In the genomic region with DNA sequence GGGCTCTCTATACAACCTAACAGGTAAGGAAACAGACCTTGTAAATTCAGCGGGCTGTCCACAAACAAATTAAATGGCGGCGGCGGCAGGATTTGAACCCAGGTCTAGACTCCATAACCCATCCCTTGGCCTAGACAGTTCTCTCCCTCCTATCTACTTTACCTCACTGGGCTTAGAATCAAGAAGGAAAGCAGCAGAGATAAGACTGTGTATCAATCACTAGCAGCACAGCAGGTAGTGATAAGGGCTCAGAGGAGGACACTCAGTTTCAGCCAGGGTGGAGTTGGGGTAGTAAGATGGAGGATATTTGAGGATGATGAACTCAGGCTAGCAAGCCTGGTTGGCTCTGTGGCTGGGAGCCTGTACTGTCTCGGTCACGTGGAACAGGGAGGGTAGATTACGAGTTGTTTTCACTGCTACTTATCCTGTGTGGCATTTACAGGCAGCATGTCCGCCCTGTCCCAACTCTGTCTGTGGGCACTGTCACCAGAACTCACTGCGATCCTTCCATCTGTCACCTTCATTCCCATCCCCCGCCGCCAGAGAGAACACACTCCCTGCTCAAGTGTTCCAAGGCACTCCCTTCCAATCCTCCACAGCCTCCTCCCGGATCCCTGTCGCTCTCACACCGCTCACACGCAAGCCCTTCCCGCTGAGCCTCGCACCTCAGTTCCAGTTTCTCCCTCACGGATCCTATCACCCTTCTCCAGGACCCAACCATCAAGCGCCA, we compare ENCODE assay signal across 22 mouse cellular contexts. TPM values are rescaled to one million over a fixed set of nuclear protein-coding genes. Genes with fewer than 3 reads are reported as not detected.
DNase-seq lines count a peak whose midpoint lies in the region; ATAC-seq and TF ChIP-seq lines count a peak whose summit lies in the region.
"Had no signal": no experiment of that assay in that cellular context is flagged by ENCODE, and none has a peak within 500 bp of the region (broad histone marks: within the 10 kb centered on the region; RNA-seq: fewer than 3 reads in every experiment).

No protein-coding gene starts in this region.

- intact Hi-C loops in heart, postnatal 14 days (cut with DNase I) = no loop called here

- WGBS in heart, embryonic 11.5 days (ENCODE audit: insufficient replicate concordance) = 38% methylated on average over 19 of the region's 19 CpGs
- 69% methylated on average over 19 of the region's 19 CpGs for WGBS in liver, embryonic 13.5 days (ENCODE audit: insufficient replicate concordance)

- no peak for TF ChIP-seq EP300 in ES-Bruce4 (IDR thresholded peaks at IDR 0.05; ENCODE audit: insufficient read depth, low read depth, low read length)

- no peak for TF ChIP-seq CTCF in layer of hippocampus, adult 2 months (conservative IDR thresholded peaks at IDR 0.05)
- TF ChIP-seq CTCF in ES-Bruce4 (IDR thresholded peaks at IDR 0.05; ENCODE audit: low read depth, low read length) = no peak

- no peak overlapping the region for H3K4me3 ChIP-seq in heart, embryonic 11.5 days (ENCODE audit: low read depth, low read length)
- no peak overlapping the region for H3K4me3 ChIP-seq in layer of hippocampus, adult 2 months
- H3K4me3 ChIP-seq in ES-Bruce4 (ENCODE audit: low read depth, low read length) = peak overlapping the region; percentile 11; the same call in 1 of the 2 replicates
- no peak overlapping the region for H3K4me3 ChIP-seq in liver, embryonic 13.5 days (replicated peaks)
- H3K4me3 ChIP-seq: embryonic facial prominence, embryonic 15.5 days; liver, embryonic 15.5 days; neural tube, embryonic 12.5 days had no signal

- no peak overlapping the region; the same call in 1 of the 2 replicates for H3K27ac ChIP-seq in heart, embryonic 11.5 days (ENCODE audit: low read depth, low read length)
- H3K27ac ChIP-seq in layer of hippocampus, adult 2 months = no peak overlapping the region
- H3K27ac ChIP-seq in ES-Bruce4 (ENCODE audit: insufficient read depth, low read length) = no peak overlapping the region
- H3K27ac ChIP-seq in liver, embryonic 13.5 days = no peak overlapping the region
- H3K27ac ChIP-seq: embryonic facial prominence, embryonic 15.5 days; kidney, postnatal 0 days; liver, embryonic 15.5 days; neural tube, embryonic 12.5 days had no signal

- ATAC-seq in heart, embryonic 11.5 days (replicated peaks; ENCODE audit: insufficient number of reproducible peaks, low FRiP score, low TSS enrichment) = no peak
- peak; percentile 45; the same call in 1 of the 2 replicates for ATAC-seq in liver, embryonic 13.5 days (ENCODE audit: low read depth)
- ATAC-seq: activated CD4-positive, CD25-positive, alpha-beta regulatory T cell, adult 4 months had no signal

- H3K36me3 ChIP-seq in heart, embryonic 11.5 days (ENCODE audit: control insufficient read depth, insufficient read depth, low read length) = peaks cover 3% of the 10 kb centered on the region; the same call in 1 of the 2 replicates
- H3K36me3 ChIP-seq in ES-Bruce4 (ENCODE audit: control insufficient read depth, insufficient read depth, low read length, poor library complexity, severe bottlenecking) = no peaks in the 10 kb centered on the region
- H3K36me3 ChIP-seq in liver, embryonic 13.5 days = peaks cover 14% of the 10 kb centered on the region
- H3K36me3 ChIP-seq: liver, embryonic 15.5 days had no signal

- H3K9ac ChIP-seq in heart, embryonic 11.5 days (ENCODE audit: low read depth, low read length) = no peak overlapping the region
- no peak overlapping the region for H3K9ac ChIP-seq in ES-Bruce4 (ENCODE audit: low read depth, poor library complexity, severe bottlenecking)
- no peak overlapping the region for H3K9ac ChIP-seq in liver, embryonic 13.5 days
- H3K9ac ChIP-seq: embryonic facial prominence, embryonic 15.5 days; liver, embryonic 15.5 days; neural tube, embryonic 12.5 days had no signal

- H3K27me3 ChIP-seq in heart, embryonic 11.5 days (ENCODE audit: control insufficient read depth, insufficient read depth, low read length) = no peaks in the 10 kb centered on the region
- no peaks in the 10 kb centered on the region for H3K27me3 ChIP-seq in ES-Bruce4 (ENCODE audit: control insufficient read depth, insufficient read depth, low read length, poor library complexity, severe bottlenecking)
- no peaks in the 10 kb centered on the region for H3K27me3 ChIP-seq in liver, embryonic 13.5 days
- H3K27me3 ChIP-seq: embryonic facial prominence, embryonic 15.5 days; liver, embryonic 15.5 days; neural tube, embryonic 12.5 days had no signal

- H3K4me1 ChIP-seq in heart, embryonic 11.5 days (ENCODE audit: control insufficient read depth, insufficient read depth, low read length) = peaks cover 5% of the 10 kb centered on the region; the same call in 1 of the 2 replicates
- peaks cover 10% of the 10 kb centered on the region for H3K4me1 ChIP-seq in ES-Bruce4 (ENCODE audit: control insufficient read depth, insufficient read depth, low read length)
- peaks cover 15% of the 10 kb centered on the region for H3K4me1 ChIP-seq in liver, embryonic 13.5 days (replicated peaks)

- no peak for DNase-seq in heart, postnatal 14 days
- DNase-seq in layer of hippocampus, adult 2 months (ENCODE audit: low spot score in 2 of 2) = peak; percentile 49 to 57
- no peak for DNase-seq in layer of hippocampus, adult 9-11 months
- no peak for DNase-seq in liver, embryonic 13.5 days
- no peak for DNase-seq in embryo, embryonic 9.5 days (ENCODE audit: extremely low spot score)
- DNase-seq: adrenal gland, postnatal 10 days; B cell, adult 2 months; heart, postnatal 4 days; kidney, adult 18-20 months; lung, postnatal 36 days; right cerebral cortex, postnatal 4 days; thymus, adult 2 months had no signal

- no peak for TF ChIP-seq POLR2A in ES-Bruce4 (IDR thresholded peaks at IDR 0.05; ENCODE audit: insufficient read depth, low read length)

- no peaks in the 10 kb centered on the region for H3K9me3 ChIP-seq in heart, embryonic 11.5 days (replicated peaks; ENCODE audit: control insufficient read depth, low read length)
- H3K9me3 ChIP-seq in ES-Bruce4 (replicated peaks; ENCODE audit: control insufficient read depth, insufficient read depth, low read length, poor library complexity, severe bottlenecking) = no peaks in the 10 kb centered on the region; the same call in 1 of the 2 replicates
- no peaks in the 10 kb centered on the region for H3K9me3 ChIP-seq in liver, embryonic 13.5 days (replicated peaks)
- H3K9me3 ChIP-seq: embryonic facial prominence, embryonic 15.5 days; liver, embryonic 15.5 days; neural tube, embryonic 12.5 days had no signal

- H3K4me2 ChIP-seq in heart, embryonic 11.5 days = peak overlapping the region; percentile 42
- H3K4me2 ChIP-seq in liver, embryonic 13.5 days = no peak overlapping the region
- H3K4me2 ChIP-seq: embryonic facial prominence, embryonic 15.5 days; liver, embryonic 15.5 days; neural tube, embryonic 12.5 days had no signal

RNA-seq across cellular contexts. Expression of gene Etnk2, which starts 24.3 kb away (rescaled TPM):
- polyA plus RNA-seq in heart, embryonic 11.5 days (2014; fragmentation: Nextera tagmentation; extraction: Ambion mirVana) = 1.5 TPM in 2 replicates
- under 1 TPM; 0.49 to 0.67 TPM for total RNA-seq in heart, postnatal 14 days (2021)
- total RNA-seq in layer of hippocampus, adult 2 months (2021) = 1 to 10 TPM; 1.1 to 1.6 TPM
- polyA plus RNA-seq in ES-Bruce4 (2011; ENCODE audit: insufficient read depth, insufficient read length, low read depth, missing spikeins) = 3.3 and 3.4 TPM in 2 replicates
- polyA plus RNA-seq in liver, embryonic 13.5 days (2015; fragmentation: Nextera tagmentation; extraction: Ambion mirVana) = 4.3 and 4.8 TPM in 2 replicates

RNA-seq across cellular contexts. Expression of gene Sox13, which starts 36.5 kb away (rescaled TPM):
- polyA plus RNA-seq in heart, embryonic 11.5 days (2014; fragmentation: Nextera tagmentation; extraction: Ambion mirVana) = 3.3 and 3.7 TPM in 2 replicates
- total RNA-seq in heart, postnatal 14 days (2021) = 10 to 100 TPM; 22.3 to 23.9 TPM
- total RNA-seq in layer of hippocampus, adult 2 months (2021) = 1 to 10 TPM; 6.3 to 9.4 TPM
- polyA plus RNA-seq in ES-Bruce4 (2011; ENCODE audit: insufficient read depth, insufficient read length, low read depth, missing spikeins) = 22.8 and 25.0 TPM in 2 replicates
- polyA plus RNA-seq in liver, embryonic 13.5 days (2015; fragmentation: Nextera tagmentation; extraction: Ambion mirVana) = 1.3 and 1.5 TPM in 2 replicates
- polyA plus RNA-seq: activated CD4-positive, CD25-positive, alpha-beta regulatory T cell, adult 4 months had no signal

RNA-seq across cellular contexts. Expression of gene Ren1, which starts 37.4 kb away (rescaled TPM):
- polyA plus RNA-seq in heart, embryonic 11.5 days (2014; fragmentation: Nextera tagmentation; extraction: Ambion mirVana) = not detected in 2 replicates
- total RNA-seq in heart, postnatal 14 days (2021) = under 1 TPM in 1 of 2 experiments, not detected in 1; 0.24 TPM
- not detected for total RNA-seq in layer of hippocampus, adult 2 months (2021)
- polyA plus RNA-seq in ES-Bruce4 (2011; ENCODE audit: insufficient read depth, insufficient read length, low read depth, missing spikeins) = not detected in 2 replicates
- polyA plus RNA-seq in liver, embryonic 13.5 days (2015; fragmentation: Nextera tagmentation; extraction: Ambion mirVana) = 0.47 and 0.61 TPM in 2 replicates
- total RNA-seq: gastrocnemius, adult 8-10 months; left cerebral cortex, adult 8-10 months had no signal
- polyA plus RNA-seq: activated CD4-positive, CD25-positive, alpha-beta regulatory T cell, adult 4 months; limb, embryonic 11.5 days had no signal

Comparison
In these comparisons a context has a peak if more than half of its experiments do, and no peak if none do; other contexts are left out.
1. DNase-seq: peak in layer of hippocampus, adult 2 months (2 of 2); none in heart, postnatal 14 days (0 of 2), layer of hippocampus, adult 9-11 months (single experiment), liver, embryonic 13.5 days (single experiment) and embryo, embryonic 9.5 days (single experiment).